Mouse (Mus musculus) liver, embryonic 15.5 days (tissue): ENCODE results near the gene Igsf6. TPM values are rescaled to one million over a fixed set of nuclear protein-coding genes. Genes with fewer than 3 reads are reported as not detected.
"Not testable (repeated sequence)": the region's sequence is repeated elsewhere in the genome, so short reads cannot be mapped to it uniquely, and the experiment has no call there.

Experiments
- ATAC-seq: fragments of 200-750 bp; cut with Nextera tagmentation; 2 replicates; pipeline ENCODE4 v1.8.0; 2017; ENCODE audit warnings: moderate number of reproducible peaks, mild to moderate bottlenecking, moderate library complexity; ENCODE audit not compliant: insufficient read depth
- H3K27ac ChIP-seq: fragments of 300-500 bp; sonication (generic); replicated peaks from 2 replicates; pipeline ENCODE4 v1.5.1; 2015; ENCODE audit warnings: mild to moderate bottlenecking, inconsistent platforms
- H3K27me3 ChIP-seq: fragments of 300-500 bp; sonication (generic); 2 replicates; pipeline ENCODE4 v1.6.1; 2015; ENCODE audit warnings: mild to moderate bottlenecking, inconsistent platforms
- H3K36me3 ChIP-seq: fragments of 300-500 bp; sonication (generic); replicated peaks from 2 replicates; pipeline ENCODE4 v1.6.1; 2015; ENCODE audit warnings: moderate library complexity, mild to moderate bottlenecking, inconsistent platforms
- H3K4me1 ChIP-seq: fragments of 300-500 bp; sonication (generic); replicated peaks from 2 replicates; pipeline ENCODE4 v1.6.1; 2015; ENCODE audit warnings: inconsistent platforms
- H3K4me2 ChIP-seq: fragments of 300-500 bp; sonication (generic); 2 replicates; pipeline ENCODE4 v1.6.1; 2015; ENCODE audit warnings: moderate library complexity, mild to moderate bottlenecking, inconsistent platforms
- H3K4me3 ChIP-seq: fragments of 300-500 bp; sonication (generic); replicated peaks from 2 replicates; pipeline ENCODE4 v1.5.1; 2015; ENCODE audit warnings: mild to moderate bottlenecking, inconsistent platforms
- H3K9ac ChIP-seq: fragments of 300-500 bp; sonication (generic); 2 replicates; pipeline ENCODE4 v1.6.1; 2015; ENCODE audit warnings: moderate library complexity, mild to moderate bottlenecking, inconsistent platforms
- H3K9me3 ChIP-seq: fragments of 300-500 bp; sonication (generic); replicated peaks from 2 replicates; pipeline ENCODE4 v1.6.1; 2016; ENCODE audit warnings: inconsistent platforms
- WGBS: fragments of 180-500 bp; shearing (Covaris S2); methylation state at CpG from one replicate; pipeline ENCODE4 v1.1.7; 2015; ENCODE audit warnings: mixed read lengths; ENCODE audit not compliant: insufficient replicate concordance; 5-methylcytosine and 5-hydroxymethylcytosine counted together
- polyA plus RNA-seq: library from polyadenylated mRNA; unstranded; fragments of >200 nt; fragmentation: Nextera tagmentation; extraction: Ambion mirVana; gene quantifications from 2 replicates; pipeline ENCODE4 v1.2.1, GENCODE M21; 2015

Gene Igsf6
- polyA plus RNA-seq, 1 experiment from 2014 or later, result 13.9 TPM

- not testable (repeated sequence) for H3K27ac ChIP-seq, H3K9ac ChIP-seq, H3K36me3 ChIP-seq, H3K4me2 ChIP-seq, H3K4me3 ChIP-seq, ATAC-seq, H3K9me3 ChIP-seq
- peaks cover 31% of the 10 kb centered on the region for H3K27me3 ChIP-seq
- H3K4me1 ChIP-seq, result peaks cover 20% of the 10 kb centered on the region
These were observed 44.4 kb downstream of the Igsf6 start for GRCm38 (mm10) chr7:121029947-121030346.

DNA sequence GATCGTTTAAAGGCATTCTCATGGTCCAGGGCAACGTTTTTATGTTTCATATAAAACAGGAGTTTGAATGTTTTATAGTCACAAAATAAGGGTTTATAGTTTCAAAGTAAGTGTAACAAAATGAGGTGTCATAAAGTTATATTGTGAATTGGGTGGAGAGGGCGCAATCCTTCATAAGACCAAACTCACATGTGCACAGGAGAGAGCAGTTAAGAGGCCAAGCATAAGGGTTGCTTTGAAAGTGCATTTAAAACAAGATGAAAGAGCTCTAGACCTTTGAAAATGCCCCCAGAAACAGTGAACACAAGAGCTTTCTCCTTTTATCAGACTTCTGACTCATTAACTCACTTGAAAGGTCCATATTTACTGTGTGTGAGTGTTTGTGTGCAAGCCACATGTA lies 48.1 kb downstream of the Igsf6 start:
- Histone ChIP-seq H3K4me1 (peaks cover 17% of the 10 kb centered on the region), H3K4me2 (no peak overlapping the region), H3K27me3 (peaks cover 22% of the 10 kb centered on the region), H3K4me3 (no peak overlapping the region), H3K9me3 (no peaks in the 10 kb centered on the region), H3K36me3 (no peaks in the 10 kb centered on the region), H3K27ac (no peak overlapping the region), H3K9ac (no peak overlapping the region)
- no peak for ATAC-seq
- 49% methylated on average over 3 of the region's 3 CpGs for WGBS

- H3K4me3 ChIP-seq, result no peak overlapping the region
- peaks cover 17% of the 10 kb centered on the region for H3K27me3 ChIP-seq
- peak overlapping the region; percentile 2; the same call in 1 of the 2 replicates for H3K4me2 ChIP-seq
- no peak overlapping the region for H3K9ac ChIP-seq
- 32% methylated on average over 6 of the region's 6 CpGs for WGBS
- 0 out of 2 replicates have a peak overlapping the region, but pooled peaks have one; percentile 11 for H3K27ac ChIP-seq
- no peaks in the 10 kb centered on the region for H3K9me3 ChIP-seq
- peak; percentile 77 for ATAC-seq
- H3K36me3 ChIP-seq, result no peaks in the 10 kb centered on the region
- H3K4me1 ChIP-seq, result peaks cover 17% of the 10 kb centered on the region
These were observed 49.0 kb downstream of the Igsf6 start for GRCm38 (mm10) chr7:121025221-121026008.

GRCm38 (mm10) chr7:121020277-121020676 lies 54.1 kb downstream of the Igsf6 start:
- Histone ChIP-seq H3K9me3 (no peaks in the 10 kb centered on the region), H3K9ac (no peak overlapping the region), H3K27me3 (peaks cover 19% of the 10 kb centered on the region; the same call in 1 of the 2 replicates), H3K4me3 (no peak overlapping the region), H3K4me2 (no peak overlapping the region), H3K27ac (no peak overlapping the region), H3K36me3 (no peaks in the 10 kb centered on the region), H3K4me1 (peaks cover 7% of the 10 kb centered on the region; the same call in 1 of the 2 replicates)
- WGBS, result 41% methylated on average over 8 of the region's 8 CpGs
- ATAC-seq, result no peak

GRCm38 (mm10) chr7:121018778-121019177 lies 55.6 kb downstream of the Igsf6 start:
- 60% methylated on average over 3 of the region's 3 CpGs for WGBS
- peaks cover 22% of the 10 kb centered on the region; the same call in 1 of the 2 replicates for H3K27me3 ChIP-seq
- H3K4me1 ChIP-seq, result no peaks in the 10 kb centered on the region
- no peaks in the 10 kb centered on the region for H3K36me3 ChIP-seq
- no peak overlapping the region for H3K4me3 ChIP-seq
- no peak overlapping the region for H3K9ac ChIP-seq
- no peak overlapping the region for H3K27ac ChIP-seq
- no peak overlapping the region for H3K4me2 ChIP-seq
- no peak for ATAC-seq
- no peaks in the 10 kb centered on the region for H3K9me3 ChIP-seq

DNA sequence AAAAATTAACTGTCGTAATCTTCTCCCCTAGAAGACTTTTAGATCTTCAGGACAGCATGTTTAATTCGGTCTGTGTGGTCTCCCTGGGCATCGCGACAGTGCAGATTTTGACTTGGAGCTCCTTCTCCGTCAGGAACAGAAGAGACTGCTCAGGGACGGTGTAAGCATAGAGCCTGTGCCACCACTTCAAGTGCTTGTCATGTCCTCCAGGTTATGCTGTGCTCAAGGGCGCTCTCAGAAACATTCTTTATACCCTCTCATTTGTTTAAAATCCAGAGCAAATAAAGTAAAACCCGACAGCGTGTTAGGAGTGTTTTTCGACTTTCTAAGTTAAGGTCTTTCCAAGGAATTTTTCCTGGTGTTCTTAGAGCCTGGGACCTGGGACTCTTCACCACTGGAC lies 59.9 kb downstream of the Igsf6 start:
- Histone ChIP-seq H3K9me3 (no peaks in the 10 kb centered on the region), H3K9ac (no peak overlapping the region), H3K4me2 (no peak overlapping the region), H3K4me1 (no peaks in the 10 kb centered on the region), H3K27me3 (peaks cover 15% of the 10 kb centered on the region), H3K4me3 (no peak overlapping the region), H3K36me3 (no peaks in the 10 kb centered on the region), H3K27ac (no peak overlapping the region)
- WGBS, result 72% methylated on average over 10 of the region's 10 CpGs
- ATAC-seq, result no peak

Other genes starting within 250 kb of the Igsf6 start
- gene Eef2k, start 231.7 kb downstream of the Igsf6 start, polyA plus RNA-seq, result 42.8 and 50.4 TPM in 2 replicates
- 12.8 and 13.4 TPM in 2 replicates for gene Polr3e, start 156.8 kb downstream of the Igsf6 start, polyA plus RNA-seq
- 48.6 and 56.8 TPM in 2 replicates for gene Cdr2, start 92.3 kb downstream of the Igsf6 start, polyA plus RNA-seq
- gene Mfsd13b, start 92.1 kb downstream of the Igsf6 start, polyA plus RNA-seq, result 0.15 TPM in 1 of 2 replicates, not detected in the other
- gene Mettl9, start 40.1 kb downstream of the Igsf6 start, polyA plus RNA-seq, result 42.8 and 43.2 TPM in 2 replicates
- gene Otoa, start 7.1 kb upstream of the Igsf6 start, polyA plus RNA-seq, result 0.08 TPM in 1 of 2 replicates, not detected in the other